Mouse (Mus musculus) intestine, embryonic 16.5 days (tissue): ENCODE results near the gene Olfr672. TPM values are rescaled to one million over a fixed set of nuclear protein-coding genes. Genes with fewer than 3 reads are reported as not detected.
"Not testable (repeated sequence)": the region's sequence is repeated elsewhere in the genome, so short reads cannot be mapped to it uniquely, and the experiment has no call there.

Experiments used
- ATAC-seq: fragments of 200-750 bp; cut with Nextera tagmentation; 2 replicates; pipeline ENCODE4 v1.8.0; 2017; ENCODE audit warnings: moderate TSS enrichment, moderate library complexity
- H3K27ac ChIP-seq: fragments of 300-500 bp; sonication (generic); 2 replicates; pipeline ENCODE4 v1.5.1; 2014; ENCODE audit warnings: mild to moderate bottlenecking, low read length
- H3K27me3 ChIP-seq: fragments of 300-500 bp; sonication (generic); replicated peaks from 2 replicates; pipeline ENCODE4 v1.6.1; 2014; ENCODE audit warnings: low read length, control low read depth, mixed read lengths; ENCODE audit not compliant: control insufficient read depth, insufficient read depth
- H3K36me3 ChIP-seq: fragments of 300-500 bp; sonication (generic); 2 replicates; pipeline ENCODE4 v1.6.1; 2014; ENCODE audit warnings: low read length, control low read depth; ENCODE audit not compliant: control insufficient read depth, insufficient read depth
- H3K4me1 ChIP-seq: fragments of 300-500 bp; sonication (generic); 2 replicates; pipeline ENCODE4 v1.6.1; 2014; ENCODE audit warnings: low read length, control low read depth, mixed read lengths; ENCODE audit not compliant: control insufficient read depth, insufficient read depth
- H3K4me2 ChIP-seq: fragments of 300-500 bp; sonication (generic); 2 replicates; pipeline ENCODE4 v1.6.1; 2014; ENCODE audit warnings: low read depth, low read length, control low read depth
- H3K4me3 ChIP-seq: fragments of 300-500 bp; sonication (generic); 2 replicates; pipeline ENCODE4 v1.5.1; 2014; ENCODE audit warnings: mild to moderate bottlenecking, low read length
- H3K9ac ChIP-seq: fragments of 300-500 bp; sonication (generic); 2 replicates; pipeline ENCODE4 v1.6.1; 2014; ENCODE audit warnings: low read depth, low read length
- H3K9me3 ChIP-seq: fragments of 300-500 bp; sonication (generic); 2 replicates; pipeline ENCODE4 v1.6.1; 2016; ENCODE audit warnings: low read length, control low read depth; ENCODE audit not compliant: control insufficient read depth
- WGBS: fragments of 180-500 bp; shearing (Covaris S2); extraction: QIAGEN DNeasy Blood & Tissue Kit; methylation state at CpG from one replicate; pipeline ENCODE4 v1.1.7; 2014; 5-methylcytosine and 5-hydroxymethylcytosine counted together
- polyA plus RNA-seq: library from polyadenylated mRNA; unstranded; fragments of >200 nt; fragmentation: Nextera tagmentation; extraction: Ambion mirVana; gene quantifications from 2 replicates; pipeline ENCODE4 v1.2.1, GENCODE M21; 2015

The Olfr672 gene
- not detected in 2 replicates for polyA plus RNA-seq

DNA sequence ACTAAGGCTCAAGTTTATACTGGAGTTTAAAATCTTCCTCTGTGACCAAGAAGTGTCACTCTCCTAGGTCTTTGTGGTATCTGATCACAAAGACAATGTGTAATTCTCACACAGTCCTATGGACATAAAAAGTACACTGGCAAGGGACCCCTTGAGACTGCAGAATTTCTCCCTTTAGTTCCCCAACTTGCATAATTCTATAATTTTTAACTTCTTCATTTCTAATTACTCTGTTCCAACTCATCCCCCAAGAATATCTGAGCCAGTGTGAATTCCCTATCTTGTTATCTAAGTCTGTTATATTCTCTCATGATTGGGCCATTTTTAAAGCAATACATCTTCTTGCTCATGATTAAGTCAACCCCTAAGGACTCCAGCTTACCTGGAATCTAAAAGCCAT is at the start of gene Olfr672:
Gene Olfr672, minus strand, starts transcription at position 101 of the 400 bp plus-strand sequence.
- no peak within 1 kb of the TSS for H3K4me2 ChIP-seq
- H3K4me1 ChIP-seq, result no peaks in the 10 kb centered on the region
- ATAC-seq, result no peak

DNA sequence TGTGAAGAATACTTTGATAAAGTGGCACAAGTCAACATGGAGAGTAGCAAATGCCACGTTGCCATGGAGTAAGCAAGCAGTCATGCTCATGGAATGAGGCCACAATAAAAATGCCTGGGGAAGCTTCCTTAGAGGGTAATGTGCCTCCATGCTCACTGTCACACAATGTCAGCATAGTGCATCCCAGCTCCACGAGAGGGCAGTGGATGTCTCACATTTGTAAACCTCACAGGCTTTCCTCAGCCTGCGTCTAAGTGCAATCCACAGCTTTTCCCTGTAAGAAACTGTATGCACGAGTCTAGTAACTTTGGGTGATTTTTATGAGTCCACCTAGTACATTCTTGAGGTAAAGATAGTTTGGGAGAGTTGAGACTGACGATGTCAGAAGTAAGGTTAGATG is 32.0 kb upstream of the Olfr672 start:
- H3K27ac ChIP-seq, H3K36me3 ChIP-seq, ATAC-seq, H3K4me1 ChIP-seq, H3K4me3 ChIP-seq, H3K9ac ChIP-seq, H3K9me3 ChIP-seq, H3K4me2 ChIP-seq, H3K27me3 ChIP-seq: not testable (repeated sequence)
- WGBS, result 48% methylated on average over 5 of the region's 5 CpGs

More for the DNA sequence above, at the start of gene Olfr672:
- H3K4me3 ChIP-seq, result no peak within 1 kb of the TSS
- H3K9ac ChIP-seq, result no peak within 1 kb of the TSS
- H3K27ac ChIP-seq, result no peak within 1 kb of the TSS
- H3K36me3 ChIP-seq, result no peaks in the 10 kb centered on the region
- H3K27me3 ChIP-seq, result no peaks in the 10 kb centered on the region
- no peaks in the 10 kb centered on the region for H3K9me3 ChIP-seq

DNA sequence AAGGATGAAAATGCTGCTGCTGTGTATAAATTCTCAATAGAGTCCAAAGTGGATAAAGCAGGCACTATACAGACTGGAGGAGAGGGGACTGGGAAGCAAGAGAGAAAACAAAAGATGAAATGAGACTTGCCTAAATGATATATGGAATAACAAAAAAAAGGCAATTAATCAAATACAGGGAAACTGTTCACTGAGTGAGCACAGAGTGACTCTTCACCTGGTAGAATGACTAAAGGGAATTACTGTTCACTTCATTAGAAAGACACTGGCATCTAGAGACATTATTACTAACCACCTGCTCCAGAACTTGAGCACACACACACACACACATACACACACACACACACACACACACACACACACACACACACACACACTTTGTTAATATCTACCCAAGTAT is 30.6 kb upstream of the Olfr672 start, which contains the start of gene Olfr676:
Gene Olfr676, plus strand, starts transcription at position 301 of the 400 bp plus-strand sequence.
- no peak within 1 kb of the TSS for H3K9ac ChIP-seq
- H3K4me2 ChIP-seq, result no peak within 1 kb of the TSS
- H3K9me3 ChIP-seq, result no peaks in the 10 kb centered on the region
- ATAC-seq, result no peak
- H3K27me3 ChIP-seq, result no peaks in the 10 kb centered on the region
- no peak within 1 kb of the TSS for H3K4me3 ChIP-seq
- no peaks in the 10 kb centered on the region for H3K4me1 ChIP-seq
- no peak within 1 kb of the TSS for H3K27ac ChIP-seq
- H3K36me3 ChIP-seq, result no peaks in the 10 kb centered on the region

DNA sequence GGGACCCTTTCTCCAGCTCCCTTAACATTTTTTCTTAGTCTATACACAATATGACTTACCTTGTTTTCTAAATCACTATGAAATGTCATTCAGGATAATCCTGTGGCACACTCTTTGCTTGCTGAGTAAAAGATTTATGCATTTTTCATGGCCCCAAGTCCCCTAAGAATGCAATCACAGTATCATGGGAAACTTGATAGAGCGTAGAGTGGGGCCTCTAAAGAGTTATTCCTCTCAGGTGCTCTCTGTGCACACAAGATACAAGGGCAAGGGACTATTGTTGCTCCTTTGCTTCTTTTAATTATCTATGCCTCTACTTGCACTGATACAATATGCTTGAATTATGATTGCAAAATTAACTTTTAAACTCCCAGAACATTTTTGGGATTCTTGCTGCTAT is 26.5 kb upstream of the Olfr672 start, which contains the start of gene Olfr675:
Gene Olfr675, minus strand, starts transcription at position 101 of the 400 bp plus-strand sequence.
- no peaks in the 10 kb centered on the region for H3K27me3 ChIP-seq
- no peak within 1 kb of the TSS for H3K27ac ChIP-seq
- H3K9me3 ChIP-seq, result no peaks in the 10 kb centered on the region
- no peaks in the 10 kb centered on the region for H3K36me3 ChIP-seq
- H3K4me3 ChIP-seq, result no peak within 1 kb of the TSS
- no peaks in the 10 kb centered on the region for H3K4me1 ChIP-seq
- H3K9ac ChIP-seq, result no peak within 1 kb of the TSS
- 74% methylated on average over 1 of the region's 1 CpGs for WGBS
- no peak for ATAC-seq
- H3K4me2 ChIP-seq, result no peak within 1 kb of the TSS

DNA sequence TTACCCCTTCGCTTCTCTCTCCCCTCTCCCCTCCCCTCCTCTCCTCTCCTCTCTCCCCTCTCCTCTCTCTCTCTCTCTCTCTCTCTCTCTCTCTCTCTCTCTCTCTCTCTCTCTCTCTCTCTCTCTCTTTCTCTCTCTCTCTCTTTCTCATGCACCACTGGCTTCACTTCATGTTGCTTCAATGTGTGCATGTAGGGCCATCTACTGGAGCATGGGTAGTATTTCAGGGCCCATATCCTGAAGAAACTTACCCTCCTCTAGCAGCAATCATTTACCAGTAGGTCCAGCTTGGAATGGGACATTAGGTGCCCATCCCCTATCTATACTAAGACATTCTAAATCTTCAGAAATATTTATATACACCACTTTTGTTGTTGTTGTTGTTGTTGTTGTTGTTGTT is 20.7 kb upstream of the Olfr672 start:
- WGBS, result 90% methylated on average over 1 of the region's 1 CpGs
- Histone ChIP-seq H3K9ac (no peak overlapping the region), H3K4me2 (no peak overlapping the region), H3K27ac (no peak overlapping the region), H3K4me3 (no peak overlapping the region), H3K27me3 (no peaks in the 10 kb centered on the region), H3K4me1 (no peaks in the 10 kb centered on the region), H3K9me3 (no peaks in the 10 kb centered on the region), H3K36me3 (no peaks in the 10 kb centered on the region)
- no peak for ATAC-seq

DNA sequence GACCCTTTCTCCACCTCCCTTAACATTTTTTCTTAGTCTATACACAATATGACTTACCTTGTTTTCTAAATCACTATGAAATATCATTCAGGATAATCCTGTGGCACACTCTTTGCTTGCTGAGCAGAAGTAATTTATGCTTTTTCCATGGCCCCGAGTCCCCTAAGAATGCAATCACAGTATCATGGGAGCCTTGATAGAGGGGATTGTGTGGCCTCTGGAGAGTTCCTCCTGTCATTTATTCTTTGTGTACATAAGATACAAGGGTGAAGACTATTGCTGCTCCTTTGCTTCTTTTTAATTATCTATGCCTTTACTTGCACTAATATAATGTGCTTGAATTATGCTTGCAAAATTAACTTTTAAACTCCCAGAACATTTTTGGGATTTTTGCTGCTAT is 22.8 kb downstream of the Olfr672 start, which contains the start of gene Olfr671:
Gene Olfr671, minus strand, starts transcription at position 101 of the 400 bp plus-strand sequence.
- Histone ChIP-seq H3K27me3 (no peaks in the 10 kb centered on the region), H3K4me3 (no peak within 1 kb of the TSS), H3K36me3 (no peaks in the 10 kb centered on the region), H3K9me3 (no peaks in the 10 kb centered on the region), H3K4me1 (no peaks in the 10 kb centered on the region), H3K9ac (no peak within 1 kb of the TSS), H3K27ac (no peak within 1 kb of the TSS), H3K4me2 (no peak within 1 kb of the TSS)
- WGBS, result 63% methylated on average over 1 of the region's 1 CpGs
- no peak for ATAC-seq

DNA sequence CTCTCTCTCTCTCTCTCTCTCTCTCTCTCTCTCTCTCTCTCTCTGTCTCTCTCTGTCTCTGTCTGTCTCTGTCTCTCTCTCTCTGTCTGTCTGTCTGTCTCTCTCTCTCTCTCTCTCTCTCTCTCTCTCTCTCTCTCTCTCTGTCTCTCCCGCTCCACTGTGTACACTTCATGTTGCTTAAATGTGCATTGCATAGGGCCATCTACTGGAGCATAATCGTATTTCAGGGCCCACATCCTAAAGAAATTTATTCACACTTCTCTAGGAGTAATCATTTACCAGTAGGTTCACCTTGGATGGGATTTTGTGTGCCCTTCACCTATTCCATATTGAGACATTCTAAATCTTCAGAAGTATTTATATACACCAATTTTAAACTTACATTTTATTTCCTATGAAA is 29.3 kb downstream of the Olfr672 start:
- ATAC-seq, H3K36me3 ChIP-seq, H3K4me2 ChIP-seq, H3K4me1 ChIP-seq, H3K9me3 ChIP-seq, H3K27me3 ChIP-seq, H3K27ac ChIP-seq, H3K9ac ChIP-seq, H3K4me3 ChIP-seq: not testable (repeated sequence)
- WGBS, result 71% methylated on average over 2 of the region's 2 CpGs

DNA sequence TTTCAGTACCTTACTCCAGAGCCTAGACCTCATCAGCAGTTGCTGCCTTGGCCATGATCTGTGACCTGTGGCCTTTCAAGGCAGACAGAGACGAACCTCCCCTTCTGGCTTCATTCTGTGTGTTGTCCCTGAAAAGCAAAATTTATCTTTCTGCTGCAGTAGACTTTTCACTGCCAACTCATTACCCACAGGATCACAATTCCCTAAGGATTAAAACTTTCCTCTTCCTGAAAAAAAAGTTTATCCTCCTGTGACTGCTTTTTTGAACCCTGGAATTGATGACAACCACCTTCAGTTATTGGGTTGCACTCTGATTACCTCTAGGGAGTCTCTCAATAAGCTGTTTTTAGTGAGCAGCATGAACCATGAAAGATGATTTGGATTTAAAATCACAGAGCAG is 39.3 kb downstream of the Olfr672 start, which contains the start of gene Olfr670:
Gene Olfr670, minus strand, starts transcription at position 101 of the 400 bp plus-strand sequence.
- no peaks in the 10 kb centered on the region for H3K4me1 ChIP-seq
- H3K9me3 ChIP-seq, result no peaks in the 10 kb centered on the region
- no peaks in the 10 kb centered on the region for H3K36me3 ChIP-seq
- ATAC-seq, result no peak
- H3K4me2 ChIP-seq, result no peak within 1 kb of the TSS
- H3K4me3 ChIP-seq, result no peak within 1 kb of the TSS
- 47% methylated on average over 1 of the region's 1 CpGs for WGBS
- H3K9ac ChIP-seq, result no peak within 1 kb of the TSS
- no peaks in the 10 kb centered on the region for H3K27me3 ChIP-seq
- no peak within 1 kb of the TSS for H3K27ac ChIP-seq

DNA sequence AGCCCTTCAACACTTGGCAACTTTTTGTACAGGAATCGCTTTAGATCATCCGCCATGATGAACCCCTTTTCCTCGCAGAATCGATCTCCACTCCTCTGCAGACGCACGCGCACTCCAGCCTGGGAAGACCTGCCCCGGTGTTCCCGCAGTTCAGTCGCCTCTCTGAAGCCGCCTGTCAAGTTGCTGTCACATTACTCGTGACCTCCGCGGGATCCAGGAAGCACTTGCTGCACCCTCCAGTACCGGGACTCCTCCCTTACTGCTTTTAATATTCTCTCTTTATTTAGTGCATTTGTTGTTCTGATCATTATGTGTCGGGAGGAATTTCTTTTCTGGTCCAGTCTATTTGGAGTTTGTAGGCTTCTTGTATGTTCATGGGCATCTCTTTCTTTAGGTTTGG is 51.6 kb downstream of the Olfr672 start:
- not testable (repeated sequence) for ATAC-seq, H3K4me2 ChIP-seq, H3K36me3 ChIP-seq, H3K9me3 ChIP-seq, H3K9ac ChIP-seq, H3K4me1 ChIP-seq, H3K4me3 ChIP-seq, H3K27ac ChIP-seq, H3K27me3 ChIP-seq
- 92% methylated on average over 16 of the region's 16 CpGs for WGBS
